Mouse (Mus musculus) CH12.LX (cell line): ENCODE measurements at regions not wholly inside any gene's neighbourhood (a gene's known extent, or its start where the extent isn't known, plus 50 kb on each side); places are given as distances from the start of the nearest gene placed in this dataset.
A peak's percentile ranks its signal among the peaks of the same experiment; 100 is the strongest.

Source experiments
- DNase-seq: peaks from one replicate; pipeline ENCODE4 v3.0.0-alpha.2; 2013; ENCODE audit errors: extremely low read depth
- H3K27ac ChIP-seq: 2 replicates; pipeline ENCODE4 v1.5.1; 2012; ENCODE audit warnings: low read depth, mild to moderate bottlenecking, control low read depth, moderate library complexity; ENCODE audit not compliant: insufficient read depth
- H3K27me3 ChIP-seq: replicated peaks from 2 replicates; pipeline ENCODE3; 2012; ENCODE audit warnings: inconsistent platforms
- H3K36me3 ChIP-seq, 2 experiments: replicated peaks in 1 of 2; 2 replicates each; pipeline versions ENCODE3 to v1.6.1; 2012; ENCODE audit warnings: inconsistent platforms in 1 of 2, low read length in 1 of 2, mild to moderate bottlenecking in 1 of 2, mixed read lengths in 1 of 2, moderate library complexity in 1 of 2; ENCODE audit not compliant: control insufficient read depth in 1 of 2, insufficient read depth in 1 of 2
- H3K4me1 ChIP-seq, 2 experiments: 2 replicates each; pipeline ENCODE4 v1.6.1; 2012; ENCODE audit warnings: inconsistent platforms in 1 of 2, moderate library complexity in 1 of 2; ENCODE audit not compliant: insufficient read depth in 2 of 2, control insufficient read depth in 1 of 2
- H3K4me2 ChIP-seq: 2 replicates; pipeline ENCODE4 v1.6.1; 2012; ENCODE audit warnings: low read depth, mild to moderate bottlenecking, control low read depth; ENCODE audit not compliant: poor library complexity, insufficient read depth, severe bottlenecking
- H3K4me3 ChIP-seq, 3 experiments: fragments of 150-350 bp in 1 of 3; sonication (generic) in 1 of 3; replicated peaks in 1 of 3; 2 replicates each; pipeline versions ENCODE3 to v1.5.1; 2011 to 2012; ENCODE audit warnings: low read depth in 2 of 3, low read length in 2 of 3, mild to moderate bottlenecking in 2 of 3, moderate library complexity in 2 of 3, control low read depth in 1 of 3, improper control_type of control experiment in 1 of 3, inconsistent platforms in 1 of 3, mixed read lengths in 1 of 3; ENCODE audit not compliant: poor library complexity in 1 of 3
- H3K79me2 ChIP-seq: replicated peaks from 2 replicates; pipeline ENCODE4 v1.6.1; 2012; ENCODE audit warnings: mild to moderate bottlenecking, moderate library complexity; ENCODE audit not compliant: control insufficient read depth, poor library complexity, insufficient read depth, severe bottlenecking; ENCODE audit errors: extremely low read depth
- H3K9ac ChIP-seq: 2 replicates; pipeline ENCODE4 v1.6.1; 2012; ENCODE audit warnings: low read depth, mild to moderate bottlenecking, control low read depth, moderate library complexity; ENCODE audit not compliant: insufficient read depth
- H3K9me3 ChIP-seq: replicated peaks from 2 replicates; pipeline ENCODE3; 2012; ENCODE audit warnings: low read length, inconsistent platforms, mixed read lengths
- BHLHE40 ChIP-seq: IDR thresholded peaks from 2 replicates; pipeline ENCODE4 v1.6.1; 2011; ENCODE audit warnings: mild to moderate bottlenecking, low read depth, low read length, improper control_type of control experiment
- CHD2 ChIP-seq: IDR thresholded peaks from 2 replicates; pipeline ENCODE4 v1.6.1; 2011; ENCODE audit warnings: low read length, improper control_type of control experiment
- CTCF ChIP-seq, 2 experiments: IDR thresholded peaks in 1 of 2; conservative IDR thresholded peaks in 1 of 2; 2 replicates each; pipeline ENCODE4 v1.5.1; 2011 to 2012; ENCODE audit warnings: low read depth in 2 of 2, low read length in 2 of 2, improper control_type of control experiment in 1 of 2, inconsistent platforms in 1 of 2, mild to moderate bottlenecking in 1 of 2, moderate library complexity in 1 of 2
- EP300 ChIP-seq: IDR thresholded peaks from 2 replicates; pipeline ENCODE4 v1.6.1; 2011; ENCODE audit warnings: low read length, improper control_type of control experiment
- MXI1 ChIP-seq: IDR thresholded peaks from 2 replicates; pipeline ENCODE4 v1.6.1; 2011; ENCODE audit warnings: mild to moderate bottlenecking, low read depth, low read length, improper control_type of control experiment
- PAX5 ChIP-seq: IDR thresholded peaks from 2 replicates; pipeline ENCODE4 v1.6.1; 2012; ENCODE audit warnings: low read length, inconsistent platforms, mixed read lengths
- TBP ChIP-seq: conservative IDR thresholded peaks from 2 replicates; pipeline ENCODE4 v1.6.1; 2011; ENCODE audit warnings: low read depth, low read length, improper control_type of control experiment
- TCF12 ChIP-seq: IDR thresholded peaks from 2 replicates; pipeline ENCODE4 v1.6.1; 2014; ENCODE audit warnings: low read depth, mild to moderate bottlenecking, inconsistent platforms, low read length, improper control_type of control experiment
- ZC3H11A ChIP-seq: IDR thresholded peaks from 2 replicates; pipeline ENCODE4 v1.6.1; 2012; ENCODE audit warnings: low read depth, mild to moderate bottlenecking, inconsistent platforms, low read length, improper control_type of control experiment
- dilution Hi-C: fragments of 300-500 bp; cut with MboI; formaldehyde crosslinking; loops from 2 replicates; pipeline ENCODE4 v1.14.3; 2020; ENCODE audit warnings: low sequenced_read_pairs; ENCODE audit not compliant: extremely low pct_unique_long_range_greater_than_20kb, extremely low pct_ligation_motif_present
- in situ Hi-C: fragments of 300-500 bp; cut with MboI; formaldehyde crosslinking; loops from 3 replicates; pipeline ENCODE4 v1.14.3; 2019; ENCODE audit warnings: low sequenced_read_pairs, low pct_ligation_motif_present, low pct_unique_long_range_greater_than_20kb, mixed read lengths

GRCm38 (mm10) chr6:100159817-100160216, 127.5 kb downstream of the Rybp start:
- Histone ChIP-seq H3K27me3 (peaks cover 2% of the 10 kb centered on the region), H3K27ac (no peak overlapping the region), H3K36me3 (no peaks in the 10 kb centered on the region), H3K9ac (no peak overlapping the region), H3K4me3 (no peak overlapping the region)
- DNase-seq: no peak
- TF ChIP-seq ZC3H11A (no peak), TCF12 (no peak), PAX5 (no peak)
- TF ChIP-seq, all 38 proteins: peak for 0
- Histone ChIP-seq H3K4me1 (peaks cover 8 to 41% of the 10 kb centered on the region in 2 experiments; a peak in 3 of 4 replicates), H3K79me2 (no peaks in the 10 kb centered on the region), H3K9me3 (no peaks in the 10 kb centered on the region), H3K4me2 (no peak overlapping the region)
- in situ Hi-C loops: loop anchor here (10.0 kb wide), 1 partner anchor 355 kb away; no protein-coding TSS in a partner anchor
- dilution Hi-C loops: no loop called here

- dilution Hi-C loops (no loop called here), in situ Hi-C loops (no loop called here)
- peaks cover 8 to 41% of the 10 kb centered on the region in 2 experiments; a peak in 3 of 4 replicates for H3K4me1 ChIP-seq
- no peak for DNase-seq
- H3K4me3 ChIP-seq: no peak overlapping the region
- peaks cover 2% of the 10 kb centered on the region for H3K27me3 ChIP-seq
- H3K79me2 ChIP-seq: no peaks in the 10 kb centered on the region
- H3K9me3 ChIP-seq: no peaks in the 10 kb centered on the region
- H3K4me2 ChIP-seq: no peak overlapping the region
- H3K36me3 ChIP-seq: no peaks in the 10 kb centered on the region
- TF ChIP-seq TBP (no peak), EP300 (no peak)
- H3K9ac ChIP-seq: no peak overlapping the region
- no peak overlapping the region for H3K27ac ChIP-seq
Observed at GRCm38 (mm10) chr6:100159246-100159645, 128.0 kb downstream of the Rybp start.

DNA sequence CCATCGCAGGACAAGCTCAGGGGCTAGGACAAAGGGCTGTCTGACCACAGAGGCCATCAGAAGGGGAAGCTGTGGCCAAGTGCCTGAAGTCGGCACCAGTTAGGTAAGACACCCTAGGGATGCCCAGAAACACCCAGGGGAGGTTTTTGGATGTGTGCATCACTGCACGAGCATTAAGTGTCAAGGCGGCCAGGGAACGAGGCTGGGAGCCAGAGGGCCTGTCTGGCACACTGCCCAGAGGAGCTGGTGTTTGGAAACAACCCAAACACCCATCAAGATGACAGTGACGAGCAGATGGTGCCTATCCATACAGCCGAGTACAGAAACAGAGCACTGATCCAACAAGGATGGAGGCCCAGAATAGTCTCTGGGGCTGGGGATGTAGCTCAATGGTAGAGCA, 130.0 kb downstream of the Rybp start:
- peaks cover 2% of the 10 kb centered on the region for H3K27me3 ChIP-seq
- TF ChIP-seq CHD2: no peak
- TF ChIP-seq BHLHE40: peak; percentile 31; the same call in 1 of the 2 replicates
- TF ChIP-seq CTCF (conservative IDR thresholded peaks at IDR 0.05 in 1 of 2, IDR thresholded peaks at IDR 0.05 in 1 of 2; ENCODE audit: low read depth in 2 of 2, low read length in 2 of 2): no peak
- TF ChIP-seq MXI1: no peak
- H3K4me3 ChIP-seq: no peak overlapping the region
- H3K4me2 ChIP-seq: no peak overlapping the region
- in situ Hi-C loops: no loop called here
- peak; percentile 35 for DNase-seq
- H3K4me1 ChIP-seq: peaks cover 0 to 23% of the 10 kb centered on the region in 2 experiments; a peak in 2 of 4 replicates
- no peaks in the 10 kb centered on the region for H3K9me3 ChIP-seq
- no peaks in the 10 kb centered on the region for H3K79me2 ChIP-seq
- no peak overlapping the region for H3K27ac ChIP-seq
- no peak overlapping the region for H3K9ac ChIP-seq
- dilution Hi-C loops: no loop called here
- no peaks in the 10 kb centered on the region for H3K36me3 ChIP-seq
